Mouse (Mus musculus): ENCODE measurements around the gene Nfs1. TPM values are rescaled to one million over a fixed set of nuclear protein-coding genes. Genes with fewer than 3 reads are reported as not detected.
A peak's percentile ranks its signal among the peaks of the same experiment; 100 is the strongest.
"Not testable (repeated sequence)": the region's sequence is repeated elsewhere in the genome, so short reads cannot be mapped to it uniquely, and the experiment has no call there.

Nfs1 gene
- total RNA-seq (2022), result 100 to 1,000 TPM; 104 to 115 (median 107) TPM

DNA sequence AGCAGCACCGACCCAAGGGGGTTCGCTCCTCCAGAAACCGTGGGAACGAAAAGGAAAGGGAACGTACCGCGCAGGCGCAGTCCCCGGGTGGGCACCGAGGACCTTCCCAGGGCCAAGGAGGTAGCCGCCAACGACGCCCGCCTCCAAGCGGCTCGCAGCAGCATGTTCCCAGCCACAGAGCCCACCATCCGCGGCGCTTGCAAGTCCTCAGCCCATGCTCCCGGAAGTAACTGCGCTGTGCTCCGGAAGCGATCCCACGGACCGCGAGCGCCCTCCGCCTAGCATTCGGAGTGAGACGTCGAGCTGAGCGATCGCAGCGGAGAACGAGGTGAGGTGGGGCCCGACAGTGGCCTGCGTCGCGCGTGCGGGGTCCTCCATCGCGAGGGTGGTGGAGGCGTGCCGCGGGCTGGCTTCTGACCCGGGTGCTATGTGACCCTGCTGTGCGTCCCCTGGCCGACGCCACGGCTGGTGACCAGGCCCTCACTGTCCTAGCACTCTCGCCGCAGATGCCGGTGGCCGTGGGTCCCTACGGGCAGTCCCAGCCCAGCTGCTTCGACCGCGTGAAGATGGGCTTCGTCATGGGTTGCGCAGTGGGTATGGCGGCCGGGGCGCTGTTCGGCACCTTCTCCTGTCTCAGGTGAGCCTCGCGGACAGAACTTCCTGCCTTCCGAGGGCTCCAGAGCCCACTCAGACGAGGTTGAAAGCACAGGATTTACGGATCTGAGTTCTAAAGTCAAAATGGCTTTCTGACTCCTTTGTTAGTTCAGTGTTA, at the start of gene Nfs1, which contains the start of gene Romo1:
Gene Nfs1 (minus strand): TSS at position 234 of the 772 bp plus-strand sequence.
Gene Romo1 (plus strand): TSS at position 87 of the 772 bp plus-strand sequence.
- peak; percentile 86 for DNase-seq (ENCODE audit: low spot score)

DNA sequence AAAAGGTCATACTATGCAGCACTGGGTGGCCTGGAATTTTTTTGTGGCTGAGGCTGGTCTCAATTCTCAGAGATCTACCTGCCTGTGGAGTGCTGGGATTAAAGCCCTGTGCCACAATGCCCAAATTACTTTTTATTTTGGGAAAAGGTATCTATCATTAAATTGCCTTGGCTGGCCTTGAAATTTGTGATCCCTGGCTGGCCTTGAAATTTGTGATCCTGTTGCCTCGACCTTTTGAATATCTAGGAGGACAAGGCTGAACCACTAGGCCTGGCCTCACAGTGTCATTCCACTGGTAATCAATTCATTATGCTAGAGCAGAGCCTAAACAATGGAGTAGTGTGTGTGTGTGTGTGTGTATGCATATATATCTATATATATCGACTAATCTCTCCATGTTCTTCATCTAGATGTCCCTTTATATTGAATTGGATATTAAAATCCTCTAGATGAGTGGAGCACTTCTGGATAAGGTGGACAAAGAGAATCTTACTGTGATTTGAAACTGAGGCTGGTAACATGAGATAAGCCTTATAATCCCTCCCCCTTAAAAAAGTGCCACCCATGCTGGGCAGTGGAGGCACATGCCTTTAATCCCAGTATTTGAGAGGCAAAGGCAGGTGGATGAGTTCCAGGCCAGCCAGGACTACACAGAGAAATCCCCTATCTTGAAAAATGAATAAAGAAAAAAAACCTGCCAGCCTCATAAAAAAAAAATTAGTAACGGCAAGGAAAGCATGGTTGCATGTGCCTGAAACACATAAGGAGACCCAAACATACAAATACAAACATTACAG, 49.3 kb upstream of the Nfs1 start:
- no peak for DNase-seq (ENCODE audit: low spot score)

DNA sequence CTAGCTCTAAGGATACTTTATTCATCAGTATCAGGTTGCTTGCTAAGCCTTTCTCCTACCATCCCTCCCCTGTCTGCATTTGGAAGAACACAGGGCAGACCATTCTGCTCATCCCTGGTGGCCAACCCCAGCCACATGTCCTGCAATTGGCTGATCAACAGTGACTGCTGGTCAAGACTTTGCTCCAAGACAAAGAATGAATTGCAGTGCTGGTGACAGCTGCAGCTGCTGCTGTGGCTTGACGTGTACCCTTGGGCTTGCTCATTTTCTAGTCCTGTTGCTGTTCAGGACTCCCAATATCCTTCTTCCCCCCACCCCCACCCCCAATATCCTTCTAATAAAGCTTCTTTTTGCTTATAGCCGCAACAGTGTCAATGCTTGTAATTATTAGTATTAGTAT, 48.1 kb upstream of the Nfs1 start:
- DNase-seq (ENCODE audit: low spot score), result no peak

DNA sequence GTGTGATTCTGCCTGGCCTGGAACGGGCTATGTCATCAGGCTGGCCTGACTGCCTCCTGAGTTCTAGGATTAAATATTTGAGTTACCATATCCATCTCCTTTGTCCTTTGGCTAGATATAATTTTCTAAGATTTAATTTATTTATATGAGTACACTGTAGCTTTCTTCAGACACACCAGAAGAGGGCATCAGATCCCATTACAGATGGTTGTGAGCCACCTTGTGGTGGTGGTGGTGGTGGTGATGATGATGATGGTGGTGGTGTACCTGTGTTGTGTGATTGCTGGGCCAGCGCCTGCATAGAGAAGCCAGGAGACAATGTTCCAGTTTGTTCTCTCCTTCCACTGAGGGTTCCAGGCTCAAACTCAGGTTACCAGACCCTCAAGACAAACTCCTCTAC, 47.6 kb upstream of the Nfs1 start:
- no peak for DNase-seq (ENCODE audit: low spot score)

DNA sequence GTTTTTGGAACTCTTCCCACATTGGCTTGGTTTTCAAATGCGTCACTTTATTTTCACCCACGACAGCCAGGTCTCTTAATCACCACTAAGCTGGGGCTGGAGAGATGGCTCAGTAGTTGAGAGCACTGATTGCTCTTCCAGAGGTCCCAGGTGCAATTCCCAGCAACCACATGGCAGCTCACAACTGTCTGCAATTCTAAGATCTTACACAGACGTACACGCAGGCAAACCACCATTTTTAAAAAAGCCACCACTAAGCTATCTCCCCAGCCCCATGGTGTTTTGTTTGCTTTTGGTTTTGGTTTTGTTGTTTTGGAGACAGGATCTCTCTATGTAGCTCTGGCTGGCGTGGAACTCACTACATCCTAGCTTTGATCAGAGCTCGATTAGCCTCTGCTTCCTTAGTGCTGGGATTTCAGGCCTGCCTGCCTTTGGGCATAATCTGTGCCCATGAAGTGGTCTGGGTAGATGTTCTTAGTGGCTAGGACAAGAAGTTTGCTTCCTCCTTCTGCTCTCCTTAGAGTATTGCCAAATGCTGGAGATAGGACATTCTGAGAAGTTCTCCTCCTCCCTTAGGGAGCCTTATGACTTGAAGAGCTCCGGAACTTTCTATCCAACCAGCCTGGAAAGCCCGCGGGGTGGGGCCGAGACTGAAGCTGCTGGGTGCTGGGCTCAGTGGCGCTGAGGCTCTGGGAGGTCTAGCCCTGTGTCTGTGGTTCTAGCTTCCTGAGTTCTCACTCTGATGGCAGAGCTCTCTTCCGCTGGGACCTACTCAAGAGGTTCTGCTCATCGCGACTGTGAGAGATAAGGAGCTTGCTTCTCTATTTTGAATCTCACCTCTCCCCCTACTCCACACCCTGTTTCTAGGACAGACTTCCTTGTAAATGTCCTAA, 46.3 kb upstream of the Nfs1 start:
- DNase-seq (ENCODE audit: low spot score), result no peak

DNA sequence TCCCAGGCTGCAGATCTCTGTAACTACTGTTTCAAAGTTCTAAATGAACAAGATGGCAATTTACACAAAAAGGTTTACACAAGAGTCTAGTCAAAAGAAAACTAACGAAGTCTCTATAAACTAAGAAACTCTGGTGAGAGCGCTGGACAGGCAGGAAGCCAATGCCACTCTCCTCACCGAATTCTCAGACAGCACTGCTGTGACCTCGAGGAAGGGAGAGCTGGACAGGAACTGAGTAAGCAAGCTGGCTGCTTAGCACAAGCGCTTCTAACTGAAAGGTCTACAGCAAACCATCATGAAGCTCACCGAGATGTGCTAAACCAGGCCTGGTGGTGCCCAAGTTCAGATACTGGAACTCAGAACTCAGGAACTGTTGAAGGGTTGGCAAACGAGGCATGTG, 45.3 kb upstream of the Nfs1 start:
- DNase-seq (ENCODE audit: low spot score), result not testable (repeated sequence)

DNA sequence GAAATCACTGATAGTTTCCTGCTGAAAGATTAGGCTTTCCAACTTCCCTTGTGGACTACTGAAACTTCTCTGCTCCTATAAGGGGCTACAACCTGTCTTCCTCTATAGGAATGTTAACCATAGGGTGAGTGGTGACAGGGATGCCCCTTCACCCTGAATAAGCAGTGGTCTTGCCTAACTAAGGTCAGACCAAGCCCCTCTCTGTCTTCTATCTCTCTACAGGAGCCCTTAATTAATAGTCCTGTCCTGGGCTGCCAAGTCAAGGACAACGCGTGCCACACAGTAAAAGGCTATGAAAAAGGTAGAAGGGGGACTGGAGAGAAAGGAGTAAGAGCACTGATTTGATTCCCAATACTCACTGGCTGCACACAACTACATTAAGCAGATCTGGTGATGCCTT, 37.6 kb upstream of the Nfs1 start:
- DNase-seq (ENCODE audit: low spot score), result no peak

DNA sequence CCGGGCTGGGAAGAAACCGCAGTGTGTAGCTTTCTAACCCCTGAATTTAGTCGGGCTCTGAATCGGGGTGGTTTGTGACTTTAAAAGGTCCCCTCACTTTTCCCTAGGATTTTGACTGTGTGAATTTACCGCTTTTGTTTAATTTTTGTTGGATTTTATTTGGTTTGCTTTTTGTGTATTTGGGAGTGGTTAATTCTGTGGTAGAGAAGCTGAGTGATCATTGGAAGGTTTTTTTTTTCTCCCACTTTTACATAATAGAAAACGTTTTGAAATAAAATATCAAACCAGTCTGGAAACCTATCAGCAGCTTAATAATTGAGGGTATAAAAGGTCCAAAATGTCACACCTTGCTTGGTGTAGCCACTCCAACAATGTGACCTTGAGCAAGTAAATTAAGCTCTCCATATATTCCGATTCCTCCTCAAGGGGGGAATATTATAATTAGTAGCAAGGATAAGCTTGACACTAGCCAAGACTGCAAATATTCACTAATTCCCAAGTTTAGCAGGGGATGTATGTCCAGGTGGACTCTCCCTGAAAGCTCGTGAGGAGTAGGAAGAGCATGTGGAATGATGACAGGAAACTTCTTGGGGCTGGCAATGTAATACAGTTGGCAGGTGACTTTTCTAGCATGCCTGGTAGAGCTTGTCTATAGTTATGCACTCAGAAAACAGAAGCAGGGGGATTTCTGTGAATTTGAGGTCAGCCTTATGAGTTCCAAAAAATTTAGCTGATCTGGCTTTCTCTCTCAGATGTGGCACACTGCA, 37.0 kb upstream of the Nfs1 start:
- no peak for DNase-seq (ENCODE audit: low spot score)

DNA sequence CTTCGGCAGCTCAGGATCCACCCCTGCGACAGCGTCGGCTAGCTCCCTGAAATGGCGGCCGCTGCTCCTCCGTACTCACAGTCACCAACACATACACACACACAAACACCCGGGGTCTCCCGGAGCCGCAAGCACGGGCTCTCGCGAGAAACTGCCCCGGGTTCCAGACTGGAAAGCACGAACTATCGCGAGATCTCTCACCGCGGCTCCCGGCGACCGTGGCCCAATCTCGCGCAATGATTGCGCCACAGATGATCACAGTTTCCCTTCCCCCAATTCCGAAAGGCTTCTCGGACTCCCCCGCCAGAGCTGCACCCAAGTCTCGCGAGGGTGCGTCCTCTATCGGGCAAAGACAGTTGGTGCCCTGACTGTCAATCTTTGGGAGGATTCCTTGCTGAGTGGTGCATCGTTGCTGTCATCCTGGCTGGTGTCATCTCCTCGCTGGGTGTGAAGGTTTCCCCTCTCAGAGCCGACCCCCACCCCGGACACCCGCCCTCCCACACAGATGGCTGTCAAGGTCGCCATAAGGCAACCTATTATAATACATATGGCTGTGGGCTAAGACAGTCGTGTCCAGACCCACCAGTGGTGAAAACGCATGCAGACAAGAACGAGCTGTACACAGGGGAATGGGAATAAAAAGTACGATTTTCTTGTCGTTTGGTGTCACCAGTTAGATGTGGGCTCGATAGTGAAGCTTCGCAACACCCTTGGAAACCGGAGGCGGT, 36.3 kb upstream of the Nfs1 start, which contains the start of gene Rbm39:
Gene Rbm39 (minus strand): TSS at position 145 of the 728 bp plus-strand sequence.
- DNase-seq (ENCODE audit: low spot score), result peak; percentile 100

DNA sequence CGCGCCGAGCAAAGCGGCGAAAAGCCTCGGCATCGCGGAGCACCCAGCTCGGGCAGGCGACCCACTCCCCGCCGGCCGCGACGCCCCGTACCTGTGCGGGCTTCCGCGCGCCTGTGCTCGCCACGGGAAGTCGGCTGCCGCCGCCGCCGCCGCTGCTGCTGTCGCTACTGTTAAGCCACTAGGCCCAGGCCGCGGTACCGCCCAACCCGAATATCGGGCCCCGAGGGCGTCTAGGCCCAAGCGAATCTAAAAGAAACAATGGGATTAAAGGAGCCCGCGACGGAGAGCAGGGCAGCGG, 35.8 kb upstream of the Nfs1 start:
- DNase-seq (ENCODE audit: low spot score), result no peak

DNA sequence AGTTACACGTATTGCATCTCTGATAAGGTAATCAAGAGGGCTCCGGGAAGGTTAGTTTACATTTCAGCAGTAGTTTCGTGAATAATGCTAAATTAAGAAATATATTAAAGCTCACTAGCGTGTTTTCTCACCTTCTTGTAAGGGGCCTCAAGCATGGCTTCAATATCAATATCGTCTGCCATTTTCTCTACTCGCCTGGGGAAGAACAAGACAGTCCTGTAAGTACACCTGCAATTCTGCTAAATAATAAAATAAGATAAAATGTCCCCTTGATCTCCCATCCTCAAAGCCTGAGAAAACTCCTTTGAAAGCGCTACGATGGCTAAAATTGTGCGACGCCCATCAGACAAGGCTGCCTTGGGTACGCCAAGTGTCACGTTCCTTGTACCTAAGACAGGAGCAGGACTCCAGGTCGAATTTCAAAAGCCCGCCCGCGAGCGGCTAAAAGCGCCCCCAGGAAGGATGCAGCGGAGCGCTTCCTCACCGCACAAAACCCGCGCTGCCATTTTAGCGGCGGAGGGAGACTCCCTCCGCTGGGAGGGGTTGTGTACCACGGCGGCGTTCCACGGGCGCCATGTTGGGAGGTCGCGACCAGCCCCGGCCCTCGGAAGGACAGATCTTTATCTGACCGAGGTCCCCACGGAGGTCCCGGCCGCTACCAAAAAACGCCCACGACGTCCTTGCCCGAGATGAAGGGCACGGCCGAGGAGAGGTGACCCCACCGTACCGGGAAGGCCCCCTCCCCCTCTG, 35.2 kb upstream of the Nfs1 start:
- DNase-seq (ENCODE audit: low spot score), result peak; percentile 70

DNA sequence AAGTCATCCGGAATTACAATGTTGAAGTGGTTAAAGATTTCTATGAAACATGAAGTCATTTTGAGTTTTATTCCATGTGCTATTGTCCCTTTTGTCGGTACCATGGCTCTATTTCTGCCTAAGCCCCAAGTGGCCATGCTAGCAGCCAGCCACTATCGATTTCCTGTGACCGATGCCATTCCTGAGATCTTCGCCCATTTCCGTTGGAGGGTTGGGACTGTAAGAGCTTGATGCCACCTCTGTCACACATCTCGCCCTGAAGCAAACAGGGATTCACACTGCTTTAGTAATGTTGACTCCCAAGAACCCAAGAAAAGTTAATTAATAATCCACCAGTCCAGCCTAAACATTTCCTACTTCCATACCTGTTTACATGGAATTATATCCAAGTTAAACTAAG, 33.7 kb upstream of the Nfs1 start:
- DNase-seq (ENCODE audit: low spot score), result no peak

DNA sequence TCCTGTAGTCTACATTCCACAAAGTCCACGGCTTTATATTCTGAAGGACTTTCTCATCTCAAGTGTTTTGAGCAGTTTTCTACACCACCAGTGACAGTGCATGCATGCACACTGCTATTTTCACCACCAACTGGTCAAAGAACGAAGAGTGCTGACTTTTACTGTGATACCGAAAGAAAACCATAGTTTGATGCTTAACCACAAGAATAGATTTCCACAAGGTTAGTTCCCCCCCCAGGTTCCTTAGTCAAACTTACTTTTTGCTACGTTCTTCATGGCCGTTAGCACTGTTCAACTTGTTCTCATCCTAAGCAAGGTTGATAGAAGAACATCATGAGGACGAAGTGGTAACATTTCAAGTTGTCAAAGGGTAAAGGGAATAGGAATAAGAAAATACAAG, 33.1 kb upstream of the Nfs1 start:
- no peak for DNase-seq (ENCODE audit: low spot score)

DNA sequence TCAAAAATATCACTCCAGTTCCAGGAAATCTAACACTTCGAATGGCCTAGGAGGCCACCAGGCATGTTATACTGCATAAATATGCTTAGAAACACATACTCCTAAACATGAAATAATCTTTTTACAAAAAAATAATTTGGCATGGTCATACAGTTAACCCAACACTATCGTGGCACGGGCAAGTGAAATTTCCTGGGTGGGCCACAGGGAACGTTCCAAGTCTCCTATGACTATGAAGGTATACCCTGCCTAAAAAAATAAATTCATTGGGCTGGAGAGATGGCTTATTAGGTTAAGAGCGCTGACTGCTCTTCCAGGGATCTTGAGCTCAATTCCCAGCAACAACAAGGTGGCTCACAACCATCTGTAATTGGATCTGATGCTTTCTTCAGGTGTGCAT, 22.6 kb upstream of the Nfs1 start:
- DNase-seq (ENCODE audit: low spot score), result no peak

DNA sequence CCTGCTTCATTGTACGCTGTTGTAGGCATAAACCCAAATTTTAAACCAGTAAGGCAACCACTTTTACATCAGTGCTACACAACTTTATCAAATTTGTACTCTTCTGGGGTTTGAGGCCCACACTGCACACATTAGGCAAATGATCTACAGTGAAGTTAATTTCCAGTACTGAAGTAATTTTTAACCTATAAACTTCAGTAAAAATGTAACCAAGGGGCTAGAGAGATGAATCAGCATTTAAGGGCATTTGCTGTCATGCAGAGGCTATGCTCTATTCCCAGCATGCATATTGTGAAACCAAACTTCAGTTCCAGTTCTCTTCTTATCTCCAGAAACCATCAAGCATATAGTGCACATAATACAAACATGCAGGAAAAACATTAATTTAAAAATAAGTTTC, 21.5 kb upstream of the Nfs1 start:
- DNase-seq (ENCODE audit: low spot score), result no peak

DNA sequence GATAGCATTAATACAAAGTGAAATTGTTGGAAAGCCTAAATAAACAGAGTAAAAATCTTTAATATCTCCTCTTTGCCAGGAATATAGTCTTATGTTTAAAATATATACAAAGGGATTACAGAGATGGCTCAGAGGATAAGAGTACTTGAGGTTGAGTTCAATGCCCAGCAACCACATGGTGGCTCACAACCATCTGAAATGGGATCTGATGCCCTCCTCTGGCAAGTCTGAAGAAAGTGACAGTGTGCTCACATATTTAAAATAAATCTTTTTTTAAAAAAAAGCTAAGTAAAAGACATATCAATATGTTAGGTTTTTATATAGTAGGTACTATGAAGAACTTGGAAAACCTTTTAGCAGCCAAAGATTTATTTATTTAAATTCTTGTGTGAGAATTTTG, 7.6 kb upstream of the Nfs1 start:
- DNase-seq (ENCODE audit: low spot score), result no peak

DNA sequence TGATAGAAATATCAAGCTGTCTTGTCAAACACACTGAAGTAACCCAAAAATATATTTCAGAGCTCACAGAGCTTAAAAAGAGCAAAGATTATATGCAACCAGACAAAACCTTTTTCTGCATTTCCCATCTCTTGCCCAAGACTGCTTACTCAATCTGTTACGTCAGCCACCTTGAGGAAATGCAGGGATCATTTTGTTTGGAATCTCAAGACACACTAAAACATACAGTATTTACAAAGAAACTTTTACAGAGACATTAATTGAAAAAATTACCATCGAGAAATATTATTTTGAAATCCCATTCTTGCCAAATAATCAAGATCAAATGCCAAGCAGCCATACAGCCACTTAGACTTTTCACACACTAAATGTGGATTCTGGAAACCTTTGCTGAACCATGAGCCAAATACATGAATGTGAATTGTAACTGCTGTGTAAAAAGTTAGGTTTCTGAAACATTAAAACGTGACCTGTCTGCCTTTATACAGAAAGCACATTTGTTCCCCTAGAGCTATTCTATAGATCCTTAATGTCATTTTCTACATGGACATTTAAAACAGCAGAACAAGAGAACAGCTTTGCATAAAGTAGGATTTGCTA, 3.4 kb upstream of the Nfs1 start:
- no peak for DNase-seq (ENCODE audit: low spot score)

DNA sequence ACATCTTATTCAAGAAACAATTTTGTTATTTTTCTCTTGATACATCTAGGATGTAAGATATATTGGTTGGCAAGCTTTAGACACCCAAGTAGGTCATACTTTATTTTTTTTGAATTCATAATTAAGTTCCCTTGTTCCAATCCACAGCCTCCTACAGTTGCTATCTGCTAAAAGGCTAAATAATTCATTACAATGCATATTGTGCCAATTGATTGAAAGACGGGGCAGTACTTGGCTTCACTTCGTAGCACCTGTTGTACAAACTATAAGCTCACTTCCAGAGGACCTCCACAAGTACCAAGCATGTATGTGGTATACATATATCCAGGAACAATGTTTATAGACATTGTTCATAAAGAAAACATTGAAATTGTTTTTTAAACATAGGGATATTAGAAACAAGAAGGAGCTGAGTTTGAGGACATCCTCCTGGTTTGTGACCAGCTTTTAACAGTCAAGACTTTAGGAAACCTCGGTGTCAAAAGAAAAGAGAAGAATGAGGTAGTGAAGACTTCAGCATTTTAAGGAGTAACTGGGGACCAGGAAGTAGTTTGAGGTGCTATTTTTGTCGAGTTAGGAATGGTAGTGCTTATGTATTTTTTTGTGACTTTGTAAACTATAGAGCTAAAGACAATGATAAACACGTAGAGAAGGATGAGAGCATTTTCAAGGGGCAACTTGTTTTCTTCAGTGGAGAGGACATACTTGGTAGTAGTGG, 2.4 kb upstream of the Nfs1 start:
- no peak for DNase-seq (ENCODE audit: low spot score)
